Mouse (Mus musculus): ENCODE results near the gene Chd9. TPM values are rescaled to one million over a fixed set of nuclear protein-coding genes. Genes with fewer than 3 reads are reported as not detected.

Gene Chd9
- polyA plus RNA-seq (2014; fragmentation: Nextera tagmentation; extraction: Ambion mirVana): 61.6 and 70.1 TPM in 2 replicates

GRCm38 (mm10) chr8:90828181-90828986, at the start of gene Chd9:
Gene Chd9 (plus strand): TSS chr8:90828352.
- peak within 1 kb of the TSS; percentile 52 for H3K4me3 ChIP-seq (ENCODE audit: low read length)

GRCm38 (mm10) chr8:90791616-90792015, 36.5 kb upstream of the Chd9 start:
- no peak overlapping the region for H3K27ac ChIP-seq (ENCODE audit: low read depth, low read length)
- H3K4me3 ChIP-seq (ENCODE audit: low read length): no peak overlapping the region
- no peak overlapping the region for H3K4me2 ChIP-seq (replicated peaks; ENCODE audit: low read depth, low read length)
- H3K27me3 ChIP-seq (ENCODE audit: control insufficient read depth, insufficient read depth, low read length): no peaks in the 10 kb centered on the region
- H3K36me3 ChIP-seq (ENCODE audit: control insufficient read depth, insufficient read depth, low read length): no peaks in the 10 kb centered on the region
- H3K9me3 ChIP-seq (ENCODE audit: control insufficient read depth, low read length): no peaks in the 10 kb centered on the region
- WGBS: 70% methylated on average over 1 of the region's 1 CpGs
- no peak for ATAC-seq (ENCODE audit: low FRiP score, low TSS enrichment)
- H3K9ac ChIP-seq (ENCODE audit: low read depth, low read length): no peak overlapping the region
- H3K4me1 ChIP-seq (ENCODE audit: control insufficient read depth, insufficient read depth, low read length): peaks cover 13% of the 10 kb centered on the region

More at GRCm38 (mm10) chr8:90828181-90828986, at the start of gene Chd9:
- peaks cover 9% of the 10 kb centered on the region; the same call in 1 of the 2 replicates for H3K4me1 ChIP-seq (ENCODE audit: control insufficient read depth, insufficient read depth, low read length)
- no peaks in the 10 kb centered on the region for H3K27me3 ChIP-seq (ENCODE audit: control insufficient read depth, insufficient read depth, low read length)
- H3K4me2 ChIP-seq (replicated peaks; ENCODE audit: low read depth, low read length): peak within 1 kb of the TSS; percentile 84
- under 1% methylated on average over 39 of the region's 39 CpGs for WGBS
- no peaks in the 10 kb centered on the region for H3K36me3 ChIP-seq (ENCODE audit: control insufficient read depth, insufficient read depth, low read length)
- peak within 1 kb of the TSS; percentile 42; the same call in 1 of the 2 replicates for H3K27ac ChIP-seq (ENCODE audit: low read depth, low read length)
- no peaks in the 10 kb centered on the region for H3K9me3 ChIP-seq (ENCODE audit: control insufficient read depth, low read length)
- ATAC-seq (ENCODE audit: low FRiP score, low TSS enrichment): peak; percentile 95
- H3K9ac ChIP-seq (ENCODE audit: low read depth, low read length): peak within 1 kb of the TSS; percentile 66

GRCm38 (mm10) chr8:90793710-90794109, 34.4 kb upstream of the Chd9 start:
- Histone ChIP-seq H3K4me1 (ENCODE audit: control insufficient read depth, insufficient read depth, low read length) (peaks cover 13% of the 10 kb centered on the region), H3K27me3 (ENCODE audit: control insufficient read depth, insufficient read depth, low read length) (no peaks in the 10 kb centered on the region), H3K27ac (ENCODE audit: low read depth, low read length) (no peak overlapping the region), H3K4me3 (ENCODE audit: low read length) (no peak overlapping the region), H3K4me2 (replicated peaks; ENCODE audit: low read depth, low read length) (no peak overlapping the region), H3K9ac (ENCODE audit: low read depth, low read length) (no peak overlapping the region), H3K36me3 (ENCODE audit: control insufficient read depth, insufficient read depth, low read length) (no peaks in the 10 kb centered on the region), H3K9me3 (ENCODE audit: control insufficient read depth, low read length) (no peaks in the 10 kb centered on the region)
- WGBS: 9% methylated on average over 3 of the region's 3 CpGs
- no peak for ATAC-seq (ENCODE audit: low FRiP score, low TSS enrichment)

- H3K4me3 ChIP-seq (ENCODE audit: low read length): peak overlapping the region; percentile 2; the same call in 1 of the 2 replicates
- peak; percentile 78 for ATAC-seq (ENCODE audit: low FRiP score, low TSS enrichment)
- H3K4me2 ChIP-seq (replicated peaks; ENCODE audit: low read depth, low read length): peak overlapping the region; percentile 24
- H3K27ac ChIP-seq (ENCODE audit: low read depth, low read length): no peak overlapping the region
- no peaks in the 10 kb centered on the region for H3K9me3 ChIP-seq (ENCODE audit: control insufficient read depth, low read length)
- no peaks in the 10 kb centered on the region for H3K27me3 ChIP-seq (ENCODE audit: control insufficient read depth, insufficient read depth, low read length)
- peaks cover 13% of the 10 kb centered on the region for H3K4me1 ChIP-seq (ENCODE audit: control insufficient read depth, insufficient read depth, low read length)
- 10% methylated on average over 12 of the region's 12 CpGs for WGBS
- no peak overlapping the region for H3K9ac ChIP-seq (ENCODE audit: low read depth, low read length)
- H3K36me3 ChIP-seq (ENCODE audit: control insufficient read depth, insufficient read depth, low read length): no peaks in the 10 kb centered on the region
Measured at GRCm38 (mm10) chr8:90794990-90795861, 32.9 kb upstream of the Chd9 start.

- Histone ChIP-seq H3K9ac (ENCODE audit: low read depth, low read length) (no peak overlapping the region), H3K4me2 (replicated peaks; ENCODE audit: low read depth, low read length) (no peak overlapping the region), H3K27ac (ENCODE audit: low read depth, low read length) (no peak overlapping the region), H3K4me3 (ENCODE audit: low read length) (no peak overlapping the region), H3K9me3 (ENCODE audit: control insufficient read depth, low read length) (peaks cover 8% of the 10 kb centered on the region), H3K36me3 (ENCODE audit: control insufficient read depth, insufficient read depth, low read length) (no peaks in the 10 kb centered on the region), H3K27me3 (ENCODE audit: control insufficient read depth, insufficient read depth, low read length) (no peaks in the 10 kb centered on the region), H3K4me1 (ENCODE audit: control insufficient read depth, insufficient read depth, low read length) (peaks cover 13% of the 10 kb centered on the region)
- peak; percentile 60; the same call in 1 of the 2 replicates for ATAC-seq (ENCODE audit: low FRiP score, low TSS enrichment)
- WGBS: 50% methylated on average over 5 of the region's 5 CpGs
Measured at GRCm38 (mm10) chr8:90799473-90799872, 28.7 kb upstream of the Chd9 start.

- no peak overlapping the region for H3K4me2 ChIP-seq (replicated peaks; ENCODE audit: low read depth, low read length)
- peaks cover 5% of the 10 kb centered on the region; the same call in 1 of the 2 replicates for H3K9me3 ChIP-seq (ENCODE audit: control insufficient read depth, low read length)
- 90% methylated on average over 10 of the region's 10 CpGs for WGBS
- H3K4me1 ChIP-seq (ENCODE audit: control insufficient read depth, insufficient read depth, low read length): no peaks in the 10 kb centered on the region
- H3K27me3 ChIP-seq (ENCODE audit: control insufficient read depth, insufficient read depth, low read length): no peaks in the 10 kb centered on the region
- H3K36me3 ChIP-seq (ENCODE audit: control insufficient read depth, insufficient read depth, low read length): no peaks in the 10 kb centered on the region
- H3K9ac ChIP-seq (ENCODE audit: low read depth, low read length): no peak overlapping the region
- no peak overlapping the region for H3K27ac ChIP-seq (ENCODE audit: low read depth, low read length)
- ATAC-seq (ENCODE audit: low FRiP score, low TSS enrichment): no peak
- H3K4me3 ChIP-seq (ENCODE audit: low read length): no peak overlapping the region
Measured at GRCm38 (mm10) chr8:90813602-90814320, 14.4 kb upstream of the Chd9 start.

- no peak overlapping the region for H3K9ac ChIP-seq (ENCODE audit: low read depth, low read length)
- H3K27ac ChIP-seq (ENCODE audit: low read depth, low read length): no peak overlapping the region
- H3K4me2 ChIP-seq (replicated peaks; ENCODE audit: low read depth, low read length): no peak overlapping the region
- 71% methylated on average over 23 of the region's 23 CpGs for WGBS
- no peak for ATAC-seq (ENCODE audit: low FRiP score, low TSS enrichment)
- no peak overlapping the region for H3K4me3 ChIP-seq (ENCODE audit: low read length)
- H3K36me3 ChIP-seq (ENCODE audit: control insufficient read depth, insufficient read depth, low read length): no peaks in the 10 kb centered on the region
- H3K4me1 ChIP-seq (ENCODE audit: control insufficient read depth, insufficient read depth, low read length): no peaks in the 10 kb centered on the region
- H3K27me3 ChIP-seq (ENCODE audit: control insufficient read depth, insufficient read depth, low read length): no peaks in the 10 kb centered on the region
- H3K9me3 ChIP-seq (ENCODE audit: control insufficient read depth, low read length): no peaks in the 10 kb centered on the region
Measured at GRCm38 (mm10) chr8:90816061-90816882, 11.9 kb upstream of the Chd9 start.

- no peak within 1 kb of the TSS for H3K27ac ChIP-seq (ENCODE audit: low read depth, low read length)
- 83% methylated on average over 2 of the region's 2 CpGs for WGBS
- no peak for ATAC-seq (ENCODE audit: low FRiP score, low TSS enrichment)
Measured at GRCm38 (mm10) chr8:90817293-90817692, 10.9 kb upstream of the Chd9 start, which contains the start of gene Gm19935. Gene Gm19935 (minus strand): TSS chr8:90817393.

More at GRCm38 (mm10) chr8:90817293-90817692, 10.9 kb upstream of the Chd9 start, which contains the start of gene Gm19935:
- Histone ChIP-seq H3K9me3 (ENCODE audit: control insufficient read depth, low read length) (no peaks in the 10 kb centered on the region), H3K36me3 (ENCODE audit: control insufficient read depth, insufficient read depth, low read length) (no peaks in the 10 kb centered on the region), H3K4me2 (replicated peaks; ENCODE audit: low read depth, low read length) (no peak within 1 kb of the TSS), H3K4me1 (ENCODE audit: control insufficient read depth, insufficient read depth, low read length) (no peaks in the 10 kb centered on the region), H3K4me3 (ENCODE audit: low read length) (no peak within 1 kb of the TSS), H3K9ac (ENCODE audit: low read depth, low read length) (no peak within 1 kb of the TSS), H3K27me3 (ENCODE audit: control insufficient read depth, insufficient read depth, low read length) (no peaks in the 10 kb centered on the region)
